Mouse (Mus musculus): Measurements from ENCODE around the gene Mast2. TPM values are rescaled to one million over a fixed set of nuclear protein-coding genes. Genes with fewer than 3 reads are reported as not detected.

Gene Mast2
- polyA plus RNA-seq, 2 experiments = 24.1 to 54.7 TPM

DNA sequence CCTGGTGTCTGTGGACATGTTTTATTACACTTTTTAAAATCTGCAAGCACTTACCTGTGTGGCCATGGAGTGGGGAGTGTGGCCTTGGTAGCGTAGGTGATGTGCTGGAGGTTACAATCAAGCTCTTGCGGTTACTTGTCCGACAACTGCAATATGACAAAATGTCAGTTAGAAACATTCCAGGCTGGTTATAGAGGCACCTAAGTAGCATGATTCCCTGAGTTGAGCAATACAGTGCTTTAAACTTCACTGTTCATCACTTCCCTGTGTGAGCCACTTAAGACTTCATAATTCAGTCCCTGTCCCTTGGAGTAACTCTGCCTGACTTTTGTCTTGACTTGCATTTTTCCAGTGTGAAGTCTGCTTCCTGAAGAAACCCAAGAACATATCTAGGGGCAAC, 111.1 kb downstream of the Mast2 start:
- DNase-seq (ENCODE audit: low spot score) = no peak
- H3K4me1 ChIP-seq (ENCODE audit: control insufficient read depth, insufficient read depth, low read length) = no peaks in the 10 kb centered on the region
- H3K9me3 ChIP-seq (ENCODE audit: control insufficient read depth, low read length) = no peaks in the 10 kb centered on the region
- no peak overlapping the region for H3K4me3 ChIP-seq (replicated peaks; ENCODE audit: low read length)
- no peaks in the 10 kb centered on the region for H3K27me3 ChIP-seq (ENCODE audit: control insufficient read depth, insufficient read depth, low read length)
- H3K9ac ChIP-seq (ENCODE audit: low read depth, low read length, severe bottlenecking) = no peak overlapping the region
- TF ChIP-seq POLR2A (IDR thresholded peaks at IDR 0.05; ENCODE audit: borderline replicate concordance, extremely low read depth, insufficient read depth, insufficient read length) = no peak
- no peak overlapping the region for H3K4me2 ChIP-seq (replicated peaks; ENCODE audit: low read depth, low read length, severe bottlenecking)
- WGBS = 87% methylated on average over 3 of the region's 3 CpGs
- ATAC-seq (ENCODE audit: low FRiP score, low read depth) = no peak
- H3K27ac ChIP-seq (replicated peaks; ENCODE audit: low read depth, low read length) = no peak overlapping the region
- peaks cover 5% of the 10 kb centered on the region; the same call in 1 of the 2 replicates for H3K36me3 ChIP-seq (ENCODE audit: control insufficient read depth, insufficient read depth, low read length)

- Histone ChIP-seq H3K27me3 (ENCODE audit: control insufficient read depth, insufficient read depth, low read length) (no peaks in the 10 kb centered on the region), H3K27ac (replicated peaks; ENCODE audit: low read depth, low read length) (no peak overlapping the region), H3K4me2 (replicated peaks; ENCODE audit: low read depth, low read length, severe bottlenecking) (no peak overlapping the region), H3K4me1 (ENCODE audit: control insufficient read depth, insufficient read depth, low read length) (no peaks in the 10 kb centered on the region), H3K36me3 (ENCODE audit: control insufficient read depth, insufficient read depth, low read length) (peaks cover 5% of the 10 kb centered on the region; the same call in 1 of the 2 replicates), H3K9me3 (ENCODE audit: control insufficient read depth, low read length) (no peaks in the 10 kb centered on the region), H3K9ac (ENCODE audit: low read depth, low read length, severe bottlenecking) (no peak overlapping the region), H3K4me3 (replicated peaks; ENCODE audit: low read length) (no peak overlapping the region)
- WGBS = 74% methylated on average over 3 of the region's 3 CpGs
- DNase-seq (ENCODE audit: low spot score) (no peak), ATAC-seq (ENCODE audit: low FRiP score, low read depth) (no peak)
- TF ChIP-seq POLR2A (IDR thresholded peaks at IDR 0.05; ENCODE audit: borderline replicate concordance, extremely low read depth, insufficient read depth, insufficient read length) = no peak
Measured at GRCm38 (mm10) chr4:116352496-116352895, 111.5 kb downstream of the Mast2 start.

DNA sequence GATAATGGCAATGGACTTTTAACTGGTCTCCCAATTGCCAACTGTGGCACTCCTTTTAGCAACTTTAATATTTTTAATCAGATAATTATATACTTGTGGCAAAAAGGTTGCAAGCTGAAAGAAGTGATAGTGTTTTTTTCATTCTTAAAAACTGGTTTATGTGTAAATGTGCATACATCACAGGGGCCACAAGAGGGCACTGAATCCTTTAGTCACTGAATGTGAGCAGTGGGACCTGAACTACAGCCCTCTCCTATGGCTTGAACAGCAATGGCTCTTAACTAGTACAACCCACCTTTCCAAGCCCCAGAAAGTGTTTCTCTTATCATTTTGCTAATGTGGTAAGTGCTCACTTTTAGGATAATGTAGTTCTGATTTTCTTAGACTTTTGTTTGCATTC, 121.9 kb downstream of the Mast2 start:
- Histone ChIP-seq H3K27ac (replicated peaks; ENCODE audit: low read depth, low read length) (no peak overlapping the region), H3K36me3 (ENCODE audit: control insufficient read depth, insufficient read depth, low read length) (no peaks in the 10 kb centered on the region), H3K9ac (ENCODE audit: low read depth, low read length, severe bottlenecking) (no peak overlapping the region), H3K4me3 (replicated peaks; ENCODE audit: low read length) (no peak overlapping the region), H3K27me3 (ENCODE audit: control insufficient read depth, insufficient read depth, low read length) (no peaks in the 10 kb centered on the region), H3K4me2 (replicated peaks; ENCODE audit: low read depth, low read length, severe bottlenecking) (no peak overlapping the region), H3K9me3 (ENCODE audit: control insufficient read depth, low read length) (no peaks in the 10 kb centered on the region), H3K4me1 (ENCODE audit: control insufficient read depth, insufficient read depth, low read length) (no peaks in the 10 kb centered on the region)
- TF ChIP-seq POLR2A (IDR thresholded peaks at IDR 0.05; ENCODE audit: borderline replicate concordance, extremely low read depth, insufficient read depth, insufficient read length) = no peak
- DNase-seq (ENCODE audit: low spot score) = peak; percentile 83
- ATAC-seq (ENCODE audit: low FRiP score, low read depth) = no peak

DNA sequence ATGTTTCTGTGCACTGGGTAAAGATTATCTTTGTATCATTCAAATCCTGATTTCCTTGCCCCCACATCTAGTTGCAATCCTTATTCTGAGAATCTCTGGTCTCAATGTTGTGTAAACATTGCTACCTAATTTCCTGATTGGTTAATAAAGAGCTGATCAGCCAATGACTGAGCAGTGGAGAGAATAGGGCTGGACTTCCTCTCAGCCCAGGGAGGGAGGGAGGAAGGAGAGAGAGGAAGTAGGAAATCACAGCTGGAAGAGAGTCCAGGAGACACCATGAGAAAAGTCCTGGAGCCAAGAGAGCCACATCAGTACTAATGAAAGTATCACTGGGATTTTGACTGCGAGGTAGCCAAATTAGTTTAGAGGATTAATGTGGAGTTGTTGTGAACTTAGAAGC, 127.7 kb downstream of the Mast2 start:
- ATAC-seq (ENCODE audit: low FRiP score, low read depth) (no peak), DNase-seq (ENCODE audit: low spot score) (no peak)
- H3K36me3 ChIP-seq (ENCODE audit: control insufficient read depth, insufficient read depth, low read length) = no peaks in the 10 kb centered on the region
- H3K4me1 ChIP-seq (ENCODE audit: control insufficient read depth, insufficient read depth, low read length) = no peaks in the 10 kb centered on the region
- no peak for TF ChIP-seq POLR2A (IDR thresholded peaks at IDR 0.05; ENCODE audit: borderline replicate concordance, extremely low read depth, insufficient read depth, insufficient read length)
- no peaks in the 10 kb centered on the region for H3K9me3 ChIP-seq (ENCODE audit: control insufficient read depth, low read length)
- no peak overlapping the region for H3K9ac ChIP-seq (ENCODE audit: low read depth, low read length, severe bottlenecking)
- H3K4me3 ChIP-seq (replicated peaks; ENCODE audit: low read length) = no peak overlapping the region
- 75% methylated on average over 1 of the region's 1 CpGs for WGBS
- H3K27ac ChIP-seq (replicated peaks; ENCODE audit: low read depth, low read length) = no peak overlapping the region
- H3K27me3 ChIP-seq (ENCODE audit: control insufficient read depth, insufficient read depth, low read length) = no peaks in the 10 kb centered on the region
- H3K4me2 ChIP-seq (replicated peaks; ENCODE audit: low read depth, low read length, severe bottlenecking) = no peak overlapping the region

DNA sequence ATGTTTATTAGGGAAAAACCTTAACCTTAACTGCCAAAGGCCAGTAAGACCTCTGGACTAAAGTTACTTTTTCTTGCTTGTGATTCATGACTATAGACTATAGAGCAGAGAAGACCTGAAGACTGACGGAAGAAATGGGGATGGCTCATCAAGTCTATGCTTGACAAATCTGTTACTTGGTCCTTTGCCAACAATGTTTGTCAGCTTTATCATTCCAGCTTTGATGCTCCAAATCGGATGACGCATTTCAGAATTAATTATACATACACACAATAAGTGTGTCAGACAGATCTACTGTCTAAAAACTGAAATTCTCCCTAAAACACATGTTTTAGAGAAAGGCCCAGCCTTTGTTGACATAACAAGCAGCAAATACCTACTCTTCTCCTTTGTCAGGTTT, 134.7 kb downstream of the Mast2 start:
- peaks cover 43% of the 10 kb centered on the region for H3K36me3 ChIP-seq (ENCODE audit: control insufficient read depth, insufficient read depth, low read length)
- WGBS = 92% methylated on average over 3 of the region's 3 CpGs
- no peaks in the 10 kb centered on the region for H3K9me3 ChIP-seq (ENCODE audit: control insufficient read depth, low read length)
- TF ChIP-seq POLR2A (IDR thresholded peaks at IDR 0.05; ENCODE audit: borderline replicate concordance, extremely low read depth, insufficient read depth, insufficient read length) = no peak
- no peak overlapping the region for H3K27ac ChIP-seq (replicated peaks; ENCODE audit: low read depth, low read length)
- no peak for ATAC-seq (ENCODE audit: low FRiP score, low read depth)
- H3K4me2 ChIP-seq (replicated peaks; ENCODE audit: low read depth, low read length, severe bottlenecking) = no peak overlapping the region
- no peaks in the 10 kb centered on the region for H3K4me1 ChIP-seq (ENCODE audit: control insufficient read depth, insufficient read depth, low read length)
- H3K9ac ChIP-seq (ENCODE audit: low read depth, low read length, severe bottlenecking) = no peak overlapping the region
- H3K27me3 ChIP-seq (ENCODE audit: control insufficient read depth, insufficient read depth, low read length) = no peaks in the 10 kb centered on the region
- H3K4me3 ChIP-seq (replicated peaks; ENCODE audit: low read length) = no peak overlapping the region
- DNase-seq (ENCODE audit: low spot score) = peak; percentile 14

GRCm38 (mm10) chr4:116322127-116322526, 141.9 kb downstream of the Mast2 start:
- no peaks in the 10 kb centered on the region for H3K4me1 ChIP-seq (ENCODE audit: control insufficient read depth, insufficient read depth, low read length)
- no peak for TF ChIP-seq POLR2A (IDR thresholded peaks at IDR 0.05; ENCODE audit: borderline replicate concordance, extremely low read depth, insufficient read depth, insufficient read length)
- H3K9ac ChIP-seq (ENCODE audit: low read depth, low read length, severe bottlenecking) = no peak overlapping the region
- no peak overlapping the region for H3K27ac ChIP-seq (replicated peaks; ENCODE audit: low read depth, low read length)
- no peak overlapping the region for H3K4me3 ChIP-seq (replicated peaks; ENCODE audit: low read length)
- DNase-seq (ENCODE audit: low spot score) = no peak
- peaks cover 73% of the 10 kb centered on the region for H3K36me3 ChIP-seq (ENCODE audit: control insufficient read depth, insufficient read depth, low read length)
- 95% methylated on average over 6 of the region's 6 CpGs for WGBS
- no peaks in the 10 kb centered on the region for H3K9me3 ChIP-seq (ENCODE audit: control insufficient read depth, low read length)
- no peak for ATAC-seq (ENCODE audit: low FRiP score, low read depth)
- H3K4me2 ChIP-seq (replicated peaks; ENCODE audit: low read depth, low read length, severe bottlenecking) = no peak overlapping the region
- H3K27me3 ChIP-seq (ENCODE audit: control insufficient read depth, insufficient read depth, low read length) = no peaks in the 10 kb centered on the region
